Comparison of ENCODE assay signal across 9 mouse cellular contexts in the genomic region with DNA sequence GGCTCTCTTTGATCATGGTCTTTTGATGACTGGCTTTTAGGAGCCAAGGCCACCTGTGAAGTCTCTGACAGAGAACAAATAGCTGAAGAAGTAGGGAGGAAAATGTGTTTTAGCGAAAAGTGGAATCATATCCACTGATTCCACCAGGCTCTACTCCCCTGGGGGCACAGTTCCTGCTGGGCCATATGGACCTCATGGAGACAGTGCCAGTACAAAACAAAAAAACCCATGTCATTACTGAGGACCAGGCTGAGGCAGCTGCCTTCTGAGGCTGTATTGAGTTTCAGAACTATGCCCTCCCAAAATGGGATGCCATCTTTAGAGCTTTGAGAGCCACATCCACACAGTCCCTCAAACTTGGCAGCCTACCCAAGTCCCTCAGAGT.
DNase-seq lines count a peak whose midpoint lies in the region; ATAC-seq and TF ChIP-seq lines count a peak whose summit lies in the region.
"Had no signal": no experiment of that assay in that cellular context is flagged by ENCODE, and none has a peak within 500 bp of the region (broad histone marks: within the 10 kb centered on the region; RNA-seq: fewer than 3 reads in every experiment).

No protein-coding gene starts in this region.

- H3K9ac ChIP-seq in kidney, embryonic 15.5 days = no peak overlapping the region
- no peak overlapping the region for H3K9ac ChIP-seq in embryonic facial prominence, embryonic 13.5 days
- H3K9ac ChIP-seq in midbrain, embryonic 11.5 days (ENCODE audit: low read length) = no peak overlapping the region
- H3K9ac ChIP-seq: liver, embryonic 14.5 days had no signal

- H3K4me1 ChIP-seq in kidney, embryonic 15.5 days = peaks cover 17% of the 10 kb centered on the region
- peaks cover 19% of the 10 kb centered on the region for H3K4me1 ChIP-seq in embryonic facial prominence, embryonic 13.5 days
- H3K4me1 ChIP-seq in hindbrain, embryonic 10.5 days (replicated peaks) = peaks cover 22% of the 10 kb centered on the region
- H3K4me1 ChIP-seq in midbrain, embryonic 11.5 days (ENCODE audit: control insufficient read depth, insufficient read depth, low read length) = peaks cover 7% of the 10 kb centered on the region

- DNase-seq in kidney, adult 18-20 months = no peak
- no peak for DNase-seq in hindbrain, embryonic 10.5 days (ENCODE audit: low spot score)
- DNase-seq in midbrain, embryonic 11.5 days (ENCODE audit: low spot score, missing footprints) = no peak
- DNase-seq in right cerebral cortex, postnatal 4 days = no peak
- DNase-seq in gastrocnemius, postnatal 14 days = no peak
- no peak for DNase-seq in layer of hippocampus, adult 2 months (ENCODE audit: low spot score in 2 of 2)

- peak overlapping the region; percentile 25; the same call in 1 of the 2 replicates for H3K27ac ChIP-seq in kidney, embryonic 15.5 days
- H3K27ac ChIP-seq in embryonic facial prominence, embryonic 13.5 days = no peak overlapping the region
- peak overlapping the region; percentile 42; the same call in 1 of the 2 replicates for H3K27ac ChIP-seq in hindbrain, embryonic 10.5 days
- no peak overlapping the region for H3K27ac ChIP-seq in midbrain, embryonic 11.5 days (ENCODE audit: low read depth, low read length)
- H3K27ac ChIP-seq in layer of hippocampus, adult 2 months = no peak overlapping the region
- H3K27ac ChIP-seq: liver, embryonic 14.5 days had no signal

- intact Hi-C loops in gastrocnemius, postnatal 14 days (cut with DNase I; ENCODE audit: low total_unique reads) = no loop called here

- peak; percentile 29; the same call in 1 of the 2 replicates for ATAC-seq in kidney, embryonic 15.5 days (replicated peaks; ENCODE audit: low FRiP score)
- ATAC-seq in embryonic facial prominence, embryonic 13.5 days (ENCODE audit: insufficient number of reproducible peaks, insufficient read depth, low FRiP score, low TSS enrichment, low read depth) = no peak
- ATAC-seq in midbrain, embryonic 11.5 days (ENCODE audit: low FRiP score) = no peak

- no peaks in the 10 kb centered on the region for H3K9me3 ChIP-seq in kidney, embryonic 15.5 days (replicated peaks)
- no peaks in the 10 kb centered on the region for H3K9me3 ChIP-seq in embryonic facial prominence, embryonic 13.5 days
- H3K9me3 ChIP-seq in hindbrain, embryonic 10.5 days = no peaks in the 10 kb centered on the region
- no peaks in the 10 kb centered on the region for H3K9me3 ChIP-seq in midbrain, embryonic 11.5 days (ENCODE audit: control insufficient read depth, low read length)

- no peaks in the 10 kb centered on the region for H3K27me3 ChIP-seq in kidney, embryonic 15.5 days
- H3K27me3 ChIP-seq in embryonic facial prominence, embryonic 13.5 days = peaks cover 27% of the 10 kb centered on the region
- H3K27me3 ChIP-seq in hindbrain, embryonic 10.5 days (ENCODE audit: insufficient read depth, poor library complexity, severe bottlenecking) = peaks cover 5% of the 10 kb centered on the region; the same call in 1 of the 2 replicates
- H3K27me3 ChIP-seq in midbrain, embryonic 11.5 days (ENCODE audit: control insufficient read depth, insufficient read depth, low read length) = no peaks in the 10 kb centered on the region

- H3K36me3 ChIP-seq in kidney, embryonic 15.5 days = no peaks in the 10 kb centered on the region
- no peaks in the 10 kb centered on the region for H3K36me3 ChIP-seq in embryonic facial prominence, embryonic 13.5 days
- H3K36me3 ChIP-seq in hindbrain, embryonic 10.5 days = no peaks in the 10 kb centered on the region
- H3K36me3 ChIP-seq in midbrain, embryonic 11.5 days (ENCODE audit: control insufficient read depth, insufficient read depth, low read length) = no peaks in the 10 kb centered on the region

- 6% methylated on average over 1 of the region's 1 CpGs for WGBS in kidney, embryonic 15.5 days
- 5% methylated on average over 1 of the region's 1 CpGs for WGBS in embryonic facial prominence, embryonic 13.5 days
- 6% methylated on average over 1 of the region's 1 CpGs for WGBS in hindbrain, embryonic 10.5 days
- 5% methylated on average over 1 of the region's 1 CpGs for WGBS in midbrain, embryonic 11.5 days

- no peak for TF ChIP-seq CTCF in layer of hippocampus, adult 2 months (conservative IDR thresholded peaks at IDR 0.05)

- H3K4me3 ChIP-seq in kidney, embryonic 15.5 days (replicated peaks) = 0 out of 2 replicates have a peak overlapping the region, but pooled peaks have one; percentile 23
- H3K4me3 ChIP-seq in embryonic facial prominence, embryonic 13.5 days = peak overlapping the region; percentile 4; the same call in 1 of the 2 replicates
- H3K4me3 ChIP-seq in hindbrain, embryonic 10.5 days = no peak overlapping the region
- H3K4me3 ChIP-seq in midbrain, embryonic 11.5 days (ENCODE audit: low read depth, low read length) = no peak overlapping the region
- H3K4me3 ChIP-seq in layer of hippocampus, adult 2 months = no peak overlapping the region

- H3K4me2 ChIP-seq in kidney, embryonic 15.5 days = peak overlapping the region; percentile 53
- H3K4me2 ChIP-seq in embryonic facial prominence, embryonic 13.5 days = peak overlapping the region; percentile 54
- H3K4me2 ChIP-seq in midbrain, embryonic 11.5 days = peak overlapping the region; percentile 26; the same call in 1 of the 2 replicates

Comparison
In these comparisons a context has a peak if more than half of its experiments do, and no peak if none do; other contexts are left out.
1. H3K27ac ChIP-seq: peak in kidney, embryonic 15.5 days (single experiment) and hindbrain, embryonic 10.5 days (single experiment); none in embryonic facial prominence, embryonic 13.5 days (single experiment), midbrain, embryonic 11.5 days (single experiment) and layer of hippocampus, adult 2 months (single experiment).
2. H3K4me3 ChIP-seq: peak in kidney, embryonic 15.5 days (single experiment) and embryonic facial prominence, embryonic 13.5 days (single experiment); none in hindbrain, embryonic 10.5 days (single experiment), midbrain, embryonic 11.5 days (single experiment) and layer of hippocampus, adult 2 months (single experiment).
3. Peak in every context shown above with its lines, with median percentiles within 50 percentile points of each other: H3K4me2 ChIP-seq.